7 mouse cellular contexts compared by ENCODE assay signal in the genomic region with DNA sequence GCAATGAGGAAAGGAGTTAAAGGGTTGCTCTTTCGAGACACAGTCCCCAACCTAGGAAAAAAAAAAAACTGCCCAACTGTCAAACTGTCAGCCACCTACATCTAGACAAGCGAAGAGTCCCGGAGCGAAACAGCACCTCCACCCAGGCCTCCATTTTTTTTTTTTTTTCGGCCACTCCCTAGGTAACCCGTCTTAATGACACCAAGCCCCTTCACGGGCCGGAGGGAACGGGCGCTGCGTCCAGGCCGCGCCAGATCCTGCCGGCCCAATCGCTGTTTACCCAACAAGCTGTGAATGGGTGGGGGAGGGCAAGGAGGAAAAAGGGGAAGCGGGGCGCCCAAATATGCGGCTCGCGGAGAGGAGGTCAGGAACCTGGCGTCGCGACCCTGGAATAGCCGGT. TPM values are rescaled to one million over a fixed set of nuclear protein-coding genes. Genes with fewer than 3 reads are reported as not detected.
DNase-seq lines count a peak whose midpoint lies in the region; ATAC-seq and TF ChIP-seq lines count a peak whose summit lies in the region.

No protein-coding gene starts in this region.

- peak overlapping the region; percentile 93 for H3K9ac ChIP-seq in MEL (ENCODE audit: control insufficient read depth, low read depth, low read length, poor library complexity, severe bottlenecking)
- peak overlapping the region; percentile 97 for H3K9ac ChIP-seq in heart, embryonic 13.5 days
- H3K9ac ChIP-seq in limb, embryonic 12.5 days (replicated peaks), result peak overlapping the region; percentile 76
- peak overlapping the region; percentile 86 for H3K9ac ChIP-seq in midbrain, embryonic 14.5 days (replicated peaks; ENCODE audit: low read length)

- peak overlapping the region; percentile 62 for H3K27ac ChIP-seq in MEL (ENCODE audit: control insufficient read depth, low read depth, low read length)
- H3K27ac ChIP-seq in heart, embryonic 13.5 days (replicated peaks), result peak overlapping the region; percentile 59
- 0 out of 2 replicates have a peak overlapping the region, but pooled peaks have one; percentile 53 for H3K27ac ChIP-seq in limb, embryonic 12.5 days
- peak overlapping the region; percentile 55; the same call in 1 of the 2 replicates for H3K27ac ChIP-seq in midbrain, embryonic 14.5 days (replicated peaks; ENCODE audit: low read depth, low read length)

- H3K4me1 ChIP-seq in E14TG2a.4 (replicated peaks; ENCODE audit: low read depth, low read length), result peaks cover 61% of the 10 kb centered on the region
- peaks cover 0 to 15% of the 10 kb centered on the region in 2 experiments; a peak in 3 of 4 replicates for H3K4me1 ChIP-seq in MEL (ENCODE audit: control insufficient read depth in 1 of 2, insufficient read depth in 2 of 2, low read length in 2 of 2)
- peaks cover 37% of the 10 kb centered on the region for H3K4me1 ChIP-seq in heart, embryonic 13.5 days
- peaks cover 40% of the 10 kb centered on the region for H3K4me1 ChIP-seq in limb, embryonic 12.5 days (replicated peaks)
- H3K4me1 ChIP-seq in midbrain, embryonic 14.5 days (ENCODE audit: control insufficient read depth, insufficient read depth, low read length), result peaks cover 31% of the 10 kb centered on the region

- TF ChIP-seq CTCF in E14TG2a.4 (conservative IDR thresholded peaks at IDR 0.05; ENCODE audit: low read length) (no peak), MEL (IDR thresholded peaks at IDR 0.05 in 2 of 3, conservative IDR thresholded peaks at IDR 0.05 in 1 of 3; ENCODE audit: control insufficient read depth in 1 of 3, insufficient read depth in 1 of 3, low read depth in 2 of 3, low read length in 3 of 3, poor library complexity in 1 of 3, severe bottlenecking in 1 of 3) (no peak)

- ATAC-seq in heart, embryonic 13.5 days (ENCODE audit: extremely low read depth, insufficient number of reproducible peaks, low FRiP score, low TSS enrichment), result 0 out of 2 replicates have a peak, but pooled peaks have one; percentile 2
- ATAC-seq in limb, embryonic 12.5 days (ENCODE audit: insufficient number of reproducible peaks, insufficient read depth, low FRiP score, low TSS enrichment, low read depth), result no peak
- no peak for ATAC-seq in midbrain, embryonic 14.5 days (ENCODE audit: low FRiP score, low TSS enrichment)

- H3K36me3 ChIP-seq in E14TG2a.4 (ENCODE audit: insufficient read depth, low read length), result peaks cover 59% of the 10 kb centered on the region
- H3K36me3 ChIP-seq in MEL (ENCODE audit: control insufficient read depth in 1 of 2, insufficient read depth in 2 of 2, low read length in 2 of 2), result peaks cover 0 to 3% of the 10 kb centered on the region in 2 experiments; a peak in 3 of 4 replicates
- H3K36me3 ChIP-seq in heart, embryonic 13.5 days, result peaks cover 37% of the 10 kb centered on the region
- H3K36me3 ChIP-seq in limb, embryonic 12.5 days, result peaks cover 33% of the 10 kb centered on the region
- peaks cover 39% of the 10 kb centered on the region for H3K36me3 ChIP-seq in midbrain, embryonic 14.5 days (ENCODE audit: control insufficient read depth, insufficient read depth, low read length)

- DNase-seq in MEL (ENCODE audit: low read depth, low spot score), result peak; percentile 76
- no peak for DNase-seq in midbrain, embryonic 14.5 days
- no peak for DNase-seq in urinary bladder, postnatal 25 days (ENCODE audit: low spot score)
- no peak for DNase-seq in cerebellum, adult 11 months

- peaks cover 24% of the 10 kb centered on the region for H3K79me2 ChIP-seq in MEL (ENCODE audit: control insufficient read depth, insufficient read depth, low read length, poor library complexity)

- 3% methylated on average over 24 of the region's 24 CpGs for WGBS in heart, embryonic 13.5 days
- WGBS in limb, embryonic 12.5 days, result 3% methylated on average over 24 of the region's 24 CpGs
- 3% methylated on average over 24 of the region's 24 CpGs for WGBS in midbrain, embryonic 14.5 days

- H3K27me3 ChIP-seq in E14TG2a.4 (ENCODE audit: insufficient read depth, low read length) (peaks cover 22% of the 10 kb centered on the region), MEL (ENCODE audit: control insufficient read depth in 1 of 2, insufficient read depth in 2 of 2, low read length in 2 of 2) (no peaks in the 10 kb centered on the region)
- no peaks in the 10 kb centered on the region for H3K27me3 ChIP-seq in heart, embryonic 13.5 days (replicated peaks)
- H3K27me3 ChIP-seq in limb, embryonic 12.5 days, result no peaks in the 10 kb centered on the region
- H3K27me3 ChIP-seq in midbrain, embryonic 14.5 days (ENCODE audit: control insufficient read depth, insufficient read depth, low read length), result no peaks in the 10 kb centered on the region

- H3K4me3 ChIP-seq in E14TG2a.4 (replicated peaks; ENCODE audit: low read length) (peak overlapping the region; percentile 98), MEL (ENCODE audit: control insufficient read depth in 1 of 2, insufficient read depth in 1 of 2, low read depth in 2 of 2, low read length in 2 of 2) (peak overlapping the region; percentile 59 to 90)
- H3K4me3 ChIP-seq in heart, embryonic 13.5 days, result peak overlapping the region; percentile 99
- peak overlapping the region; percentile 90 for H3K4me3 ChIP-seq in limb, embryonic 12.5 days (replicated peaks)
- H3K4me3 ChIP-seq in midbrain, embryonic 14.5 days (replicated peaks; ENCODE audit: low read depth, low read length), result peak overlapping the region; percentile 95

- H3K9me3 ChIP-seq in E14TG2a.4 (ENCODE audit: low read length) (no peaks in the 10 kb centered on the region), MEL (replicated peaks; ENCODE audit: insufficient read depth, low read length) (no peaks in the 10 kb centered on the region)
- H3K9me3 ChIP-seq in heart, embryonic 13.5 days, result no peaks in the 10 kb centered on the region
- H3K9me3 ChIP-seq in limb, embryonic 12.5 days, result no peaks in the 10 kb centered on the region
- no peaks in the 10 kb centered on the region for H3K9me3 ChIP-seq in midbrain, embryonic 14.5 days (ENCODE audit: control insufficient read depth, low read length)

- no peak; a peak in 1 of 4 replicates for TF ChIP-seq POLR2A in MEL (IDR thresholded peaks at IDR 0.05; ENCODE audit: control insufficient read depth in 1 of 2, insufficient read depth in 1 of 2, low read depth in 1 of 2, low read length in 2 of 2, poor library complexity in 1 of 2)

- TF ChIP-seq RAD21 in MEL (IDR thresholded peaks at IDR 0.05; ENCODE audit: low read depth, low read length), result no peak

- TF ChIP-seq EP300 in MEL (IDR thresholded peaks at IDR 0.05; ENCODE audit: low read depth in 1 of 2, low read length in 2 of 2), result peak in 1 of 2 experiments; percentile 8; a peak in 1 of 4 replicates

- peak overlapping the region; percentile 87 for H3K4me2 ChIP-seq in heart, embryonic 13.5 days
- H3K4me2 ChIP-seq in limb, embryonic 12.5 days, result peak overlapping the region; percentile 90
- H3K4me2 ChIP-seq in midbrain, embryonic 14.5 days (ENCODE audit: low read length), result peak overlapping the region; percentile 84

TF ChIP-seq in MEL, 35 proteins besides CTCF, POLR2A, EP300 and RAD21 (continues in another document):
- 0 out of 2 replicates have a peak, but pooled peaks have one; percentile 6 for TF ChIP-seq ZMIZ1 (IDR thresholded peaks at IDR 0.05; ENCODE audit: low read depth, low read length)
- TF ChIP-seq ZNF384 (IDR thresholded peaks at IDR 0.05; ENCODE audit: low read depth, low read length), result peak; percentile 82
- 0 out of 2 replicates have a peak, but pooled peaks have one; percentile 43 for TF ChIP-seq ETS1 (IDR thresholded peaks at IDR 0.05; ENCODE audit: low read depth, low read length)

RNA-seq across cellular contexts. Expression of gene Atp6v0b, which starts 0.5 kb away (rescaled TPM):
- 227 and 286 TPM in 2 replicates for total RNA-seq in MEL (2012; rRNA removed)
- polyA plus RNA-seq in MEL (2012; ENCODE audit: insufficient read depth in 1 of 2, insufficient read length in 2 of 2, low read depth in 1 of 2, low replicate concordance in 2 of 2, missing spikeins in 1 of 2), result 100 to 1,000 TPM in 1 of 2 experiments, not detected in 1; 343 TPM
- polyA plus RNA-seq in heart, embryonic 13.5 days (2015; fragmentation: Nextera tagmentation; extraction: Ambion mirVana), result 188 and 220 TPM in 2 replicates
- polyA plus RNA-seq in limb, embryonic 12.5 days (2016; fragmentation: Nextera tagmentation; extraction: Ambion mirVana), result 160 and 175 TPM in 2 replicates
- 528 and 640 TPM in 2 replicates for polyA plus RNA-seq in midbrain, embryonic 14.5 days (2014; fragmentation: Nextera tagmentation; extraction: Ambion mirVana)

RNA-seq across cellular contexts. Expression of gene B4galt2, which starts 3.4 kb away (rescaled TPM):
- total RNA-seq in MEL (2012; rRNA removed), result 0.08 TPM in 1 of 2 replicates, not detected in the other
- polyA plus RNA-seq in MEL (2012; ENCODE audit: insufficient read depth in 1 of 2, insufficient read length in 2 of 2, low read depth in 1 of 2, low replicate concordance in 2 of 2, missing spikeins in 1 of 2), result under 1 TPM in 1 of 2 experiments, not detected in 1; 0.19 TPM
- polyA plus RNA-seq in heart, embryonic 13.5 days (2015; fragmentation: Nextera tagmentation; extraction: Ambion mirVana), result 13.5 and 13.9 TPM in 2 replicates
- 36.4 and 39.8 TPM in 2 replicates for polyA plus RNA-seq in limb, embryonic 12.5 days (2016; fragmentation: Nextera tagmentation; extraction: Ambion mirVana)
- 78.1 and 94.2 TPM in 2 replicates for polyA plus RNA-seq in midbrain, embryonic 14.5 days (2014; fragmentation: Nextera tagmentation; extraction: Ambion mirVana)

RNA-seq across cellular contexts. Expression of gene Dph2, which starts 5.2 kb away (rescaled TPM):
- 24.7 and 27.2 TPM in 2 replicates for total RNA-seq in MEL (2012; rRNA removed)
- polyA plus RNA-seq in MEL (2012; ENCODE audit: insufficient read depth in 1 of 2, insufficient read length in 2 of 2, low read depth in 1 of 2, low replicate concordance in 2 of 2, missing spikeins in 1 of 2), result 10 to 100 TPM in 1 of 2 experiments, not detected in 1; 25.2 TPM
- polyA plus RNA-seq in heart, embryonic 13.5 days (2015; fragmentation: Nextera tagmentation; extraction: Ambion mirVana), result 10.9 and 11.6 TPM in 2 replicates
- 18.3 and 18.8 TPM in 2 replicates for polyA plus RNA-seq in limb, embryonic 12.5 days (2016; fragmentation: Nextera tagmentation; extraction: Ambion mirVana)
- polyA plus RNA-seq in midbrain, embryonic 14.5 days (2014; fragmentation: Nextera tagmentation; extraction: Ambion mirVana), result 20.6 and 26.1 TPM in 2 replicates

RNA-seq across cellular contexts. Expression of gene Ccdc24, which starts 14.3 kb away (rescaled TPM):
- total RNA-seq in MEL (2012; rRNA removed), result 0.19 and 0.56 TPM in 2 replicates
- under 1 TPM in 1 of 2 experiments, not detected in 1; 0.36 TPM for polyA plus RNA-seq in MEL (2012; ENCODE audit: insufficient read depth in 1 of 2, insufficient read length in 2 of 2, low read depth in 1 of 2, low replicate concordance in 2 of 2, missing spikeins in 1 of 2)
- polyA plus RNA-seq in heart, embryonic 13.5 days (2015; fragmentation: Nextera tagmentation; extraction: Ambion mirVana), result 0.74 and 1.1 TPM in 2 replicates
- 2.2 and 2.7 TPM in 2 replicates for polyA plus RNA-seq in limb, embryonic 12.5 days (2016; fragmentation: Nextera tagmentation; extraction: Ambion mirVana)
- polyA plus RNA-seq in midbrain, embryonic 14.5 days (2014; fragmentation: Nextera tagmentation; extraction: Ambion mirVana), result 3.0 TPM in 2 replicates

RNA-seq across cellular contexts. Expression of gene Ipo13, which starts 28.2 kb away (rescaled TPM):
- 38.1 and 39.5 TPM in 2 replicates for total RNA-seq in MEL (2012; rRNA removed)
- 10 to 100 TPM in 1 of 2 experiments, not detected in 1; 88.0 TPM for polyA plus RNA-seq in MEL (2012; ENCODE audit: insufficient read depth in 1 of 2, insufficient read length in 2 of 2, low read depth in 1 of 2, low replicate concordance in 2 of 2, missing spikeins in 1 of 2)
- 40.3 and 41.2 TPM in 2 replicates for polyA plus RNA-seq in heart, embryonic 13.5 days (2015; fragmentation: Nextera tagmentation; extraction: Ambion mirVana)
- 40.3 and 48.1 TPM in 2 replicates for polyA plus RNA-seq in limb, embryonic 12.5 days (2016; fragmentation: Nextera tagmentation; extraction: Ambion mirVana)
- polyA plus RNA-seq in midbrain, embryonic 14.5 days (2014; fragmentation: Nextera tagmentation; extraction: Ambion mirVana), result 56.0 and 62.7 TPM in 2 replicates

Comparison
In these comparisons a context has a peak if more than half of its experiments do, and no peak if none do; other contexts are left out.
1. RNA of gene B4galt2, which starts 3.4 kb away (polyA plus RNA-seq): 78.1 to 94.2 TPM in midbrain, embryonic 14.5 days, 36.4 to 39.8 TPM in limb, embryonic 12.5 days and 13.5 to 13.9 TPM in heart, embryonic 13.5 days; 0.19 TPM in MEL; every median in the first group is over 10 times any median in the second.
2. Peak in every context shown above with its lines, with median percentiles within 50 percentile points of each other: H3K4me3 ChIP-seq, H3K27ac ChIP-seq, H3K9ac ChIP-seq and H3K4me2 ChIP-seq.